Mouse (Mus musculus): ENCODE measurements around the gene Ccdc177.

- TF ChIP-seq CTCF (IDR thresholded peaks at IDR 0.05; ENCODE audit: extremely low read depth, insufficient read depth, insufficient read length, insufficient replicate concordance) (no peak), POLR2A (IDR thresholded peaks at IDR 0.05; ENCODE audit: low read depth, low read length) (no peak)
These were observed 41.3 kb downstream of the Ccdc177 start for GRCm38 (mm10) chr12:80719141-80719540.
